Mouse (Mus musculus): Measurements from ENCODE around the gene Batf2. TPM values are rescaled to one million over a fixed set of nuclear protein-coding genes. Genes with fewer than 3 reads are reported as not detected.

The Batf2 gene
- polyA plus RNA-seq, 1 experiment from 2014 or later = 0.49 TPM

DNA sequence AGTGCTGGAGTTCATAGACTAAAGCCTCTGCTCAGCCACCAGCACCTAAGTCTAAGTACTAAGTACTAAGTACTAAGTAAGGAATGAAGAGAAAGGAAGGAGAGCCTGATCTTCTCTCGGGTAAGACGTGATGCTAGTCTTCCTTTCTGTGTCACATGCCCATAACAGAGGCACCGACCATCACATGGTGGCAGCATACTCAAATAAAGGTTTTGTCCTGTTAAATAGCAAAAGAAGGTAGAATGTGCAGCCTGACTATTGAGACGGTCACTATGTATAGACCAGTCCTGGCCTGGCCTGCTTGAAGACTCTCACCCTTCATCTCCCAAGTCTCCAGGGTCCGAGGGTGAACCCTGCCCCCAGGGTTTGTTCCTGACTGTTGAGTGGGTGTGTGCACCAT lies 4.1 kb downstream of the Batf2 start:
- H3K4me2 ChIP-seq (ENCODE audit: low read length) = no peak overlapping the region
- H3K9me3 ChIP-seq (replicated peaks; ENCODE audit: low read length) = no peaks in the 10 kb centered on the region
- no peak overlapping the region for H3K9ac ChIP-seq (ENCODE audit: low read depth, low read length)
- peak; percentile 6; the same call in 1 of the 2 replicates for TF ChIP-seq CTCF (IDR thresholded peaks at IDR 0.05; ENCODE audit: low read depth)
- H3K27me3 ChIP-seq (ENCODE audit: insufficient read depth, low read length) = no peaks in the 10 kb centered on the region
- 73% methylated on average over 5 of the region's 5 CpGs for WGBS
- H3K36me3 ChIP-seq (ENCODE audit: insufficient read depth, low read length) = no peaks in the 10 kb centered on the region
- DNase-seq (ENCODE audit: low spot score) = no peak
- no peak for ATAC-seq (replicated peaks; ENCODE audit: low FRiP score, low read depth)
- H3K4me3 ChIP-seq (replicated peaks; ENCODE audit: low read depth, low read length) = no peak overlapping the region
- no peak overlapping the region for H3K27ac ChIP-seq
- peaks cover 6% of the 10 kb centered on the region; the same call in 1 of the 2 replicates for H3K4me1 ChIP-seq (replicated peaks; ENCODE audit: insufficient read depth, low read length)

DNA sequence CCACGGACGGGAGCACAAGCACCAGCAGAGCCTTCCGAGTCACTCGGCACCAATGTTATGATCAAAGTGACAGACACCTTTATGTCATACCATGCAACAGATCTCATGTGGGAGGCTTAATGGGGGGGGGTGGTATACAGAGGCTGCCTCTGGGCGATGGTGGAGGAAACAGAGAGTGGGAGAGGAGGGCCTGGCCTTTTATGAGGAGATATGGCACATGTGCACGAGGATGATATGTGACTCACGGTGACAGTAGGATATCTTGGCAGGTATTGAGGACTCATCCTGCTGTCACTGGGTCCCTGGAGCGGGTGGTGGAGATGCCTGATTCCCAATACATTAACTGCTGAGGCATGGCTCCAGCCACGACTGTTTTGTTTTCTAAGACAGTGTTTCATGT lies 14.4 kb downstream of the Batf2 start:
- Histone ChIP-seq H3K4me2 (ENCODE audit: low read length) (no peak overlapping the region), H3K36me3 (ENCODE audit: insufficient read depth, low read length) (no peaks in the 10 kb centered on the region), H3K27me3 (ENCODE audit: insufficient read depth, low read length) (no peaks in the 10 kb centered on the region), H3K9me3 (replicated peaks; ENCODE audit: low read length) (no peaks in the 10 kb centered on the region), H3K4me3 (replicated peaks; ENCODE audit: low read depth, low read length) (no peak overlapping the region), H3K27ac (no peak overlapping the region), H3K4me1 (replicated peaks; ENCODE audit: insufficient read depth, low read length) (no peaks in the 10 kb centered on the region), H3K9ac (ENCODE audit: low read depth, low read length) (no peak overlapping the region)
- DNase-seq (ENCODE audit: low spot score) (peak; percentile 4), ATAC-seq (replicated peaks; ENCODE audit: low FRiP score, low read depth) (no peak)
- no peak for TF ChIP-seq CTCF (IDR thresholded peaks at IDR 0.05; ENCODE audit: low read depth)
- 58% methylated on average over 9 of the region's 9 CpGs for WGBS

GRCm38 (mm10) chr19:6156372-6156771 lies 15.6 kb downstream of the Batf2 start:
- H3K27ac ChIP-seq = no peak overlapping the region
- H3K4me1 ChIP-seq (replicated peaks; ENCODE audit: insufficient read depth, low read length) = no peaks in the 10 kb centered on the region
- H3K27me3 ChIP-seq (ENCODE audit: insufficient read depth, low read length) = no peaks in the 10 kb centered on the region
- no peak overlapping the region for H3K4me3 ChIP-seq (replicated peaks; ENCODE audit: low read depth, low read length)
- no peak overlapping the region for H3K9ac ChIP-seq (ENCODE audit: low read depth, low read length)
- no peak overlapping the region for H3K4me2 ChIP-seq (ENCODE audit: low read length)
- TF ChIP-seq CTCF (IDR thresholded peaks at IDR 0.05; ENCODE audit: low read depth) = peak; percentile 44
- H3K36me3 ChIP-seq (ENCODE audit: insufficient read depth, low read length) = no peaks in the 10 kb centered on the region
- no peaks in the 10 kb centered on the region for H3K9me3 ChIP-seq (replicated peaks; ENCODE audit: low read length)
- WGBS = 57% methylated on average over 8 of the region's 8 CpGs
- DNase-seq (ENCODE audit: low spot score) (no peak), ATAC-seq (replicated peaks; ENCODE audit: low FRiP score, low read depth) (peak; percentile 52; the same call in 1 of the 2 replicates)

GRCm38 (mm10) chr19:6157220-6157619 lies 16.4 kb downstream of the Batf2 start:
- WGBS = 57% methylated on average over 6 of the region's 6 CpGs
- Histone ChIP-seq H3K27me3 (ENCODE audit: insufficient read depth, low read length) (no peaks in the 10 kb centered on the region), H3K36me3 (ENCODE audit: insufficient read depth, low read length) (no peaks in the 10 kb centered on the region), H3K9me3 (replicated peaks; ENCODE audit: low read length) (no peaks in the 10 kb centered on the region), H3K4me1 (replicated peaks; ENCODE audit: insufficient read depth, low read length) (no peaks in the 10 kb centered on the region), H3K27ac (no peak overlapping the region), H3K4me2 (ENCODE audit: low read length) (no peak overlapping the region), H3K9ac (ENCODE audit: low read depth, low read length) (no peak overlapping the region), H3K4me3 (replicated peaks; ENCODE audit: low read depth, low read length) (no peak overlapping the region)
- no peak for ATAC-seq (replicated peaks; ENCODE audit: low FRiP score, low read depth)
- TF ChIP-seq CTCF (IDR thresholded peaks at IDR 0.05; ENCODE audit: low read depth) = no peak
- peak; percentile 2 for DNase-seq (ENCODE audit: low spot score)

GRCm38 (mm10) chr19:6163872-6164547 lies 23.2 kb downstream of the Batf2 start:
- H3K27ac ChIP-seq = no peak overlapping the region
- ATAC-seq (replicated peaks; ENCODE audit: low FRiP score, low read depth) (no peak), DNase-seq (ENCODE audit: low spot score) (peak; percentile 31)
- H3K9me3 ChIP-seq (replicated peaks; ENCODE audit: low read length) = no peaks in the 10 kb centered on the region
- no peaks in the 10 kb centered on the region for H3K4me1 ChIP-seq (replicated peaks; ENCODE audit: insufficient read depth, low read length)
- peak overlapping the region; percentile 13; the same call in 1 of the 2 replicates for H3K4me2 ChIP-seq (ENCODE audit: low read length)
- no peak for TF ChIP-seq CTCF (IDR thresholded peaks at IDR 0.05; ENCODE audit: low read depth)
- H3K36me3 ChIP-seq (ENCODE audit: insufficient read depth, low read length) = no peaks in the 10 kb centered on the region
- no peak overlapping the region for H3K9ac ChIP-seq (ENCODE audit: low read depth, low read length)
- no peaks in the 10 kb centered on the region for H3K27me3 ChIP-seq (ENCODE audit: insufficient read depth, low read length)
- WGBS = 57% methylated on average over 10 of the region's 10 CpGs
- no peak overlapping the region for H3K4me3 ChIP-seq (replicated peaks; ENCODE audit: low read depth, low read length)

GRCm38 (mm10) chr19:6166750-6167149 lies 26.0 kb downstream of the Batf2 start:
- Histone ChIP-seq H3K4me1 (replicated peaks; ENCODE audit: insufficient read depth, low read length) (no peaks in the 10 kb centered on the region), H3K9me3 (replicated peaks; ENCODE audit: low read length) (no peaks in the 10 kb centered on the region), H3K9ac (ENCODE audit: low read depth, low read length) (no peak overlapping the region), H3K27me3 (ENCODE audit: insufficient read depth, low read length) (no peaks in the 10 kb centered on the region), H3K27ac (no peak overlapping the region), H3K4me3 (replicated peaks; ENCODE audit: low read depth, low read length) (no peak overlapping the region), H3K36me3 (ENCODE audit: insufficient read depth, low read length) (no peaks in the 10 kb centered on the region), H3K4me2 (ENCODE audit: low read length) (no peak overlapping the region)
- DNase-seq (ENCODE audit: low spot score) (no peak), ATAC-seq (replicated peaks; ENCODE audit: low FRiP score, low read depth) (no peak)
- 77% methylated on average over 4 of the region's 4 CpGs for WGBS
- TF ChIP-seq CTCF (IDR thresholded peaks at IDR 0.05; ENCODE audit: low read depth) = no peak; the same call in 1 of the 2 replicates

Data from kidney, postnatal 0 days (tissue).